Mouse (Mus musculus): Measurements from ENCODE around the gene Rps6. TPM values are rescaled to one million over a fixed set of nuclear protein-coding genes. Genes with fewer than 3 reads are reported as not detected.

The Rps6 gene
- total and polyA plus RNA-seq, 3 experiments = 325 to 601 (median 491) TPM

- 23% methylated on average over 7 of the region's 7 CpGs for WGBS
These were observed 40.2 kb upstream of the Rps6 start for GRCm38 (mm10) chr4:86897411-86897810.

DNA sequence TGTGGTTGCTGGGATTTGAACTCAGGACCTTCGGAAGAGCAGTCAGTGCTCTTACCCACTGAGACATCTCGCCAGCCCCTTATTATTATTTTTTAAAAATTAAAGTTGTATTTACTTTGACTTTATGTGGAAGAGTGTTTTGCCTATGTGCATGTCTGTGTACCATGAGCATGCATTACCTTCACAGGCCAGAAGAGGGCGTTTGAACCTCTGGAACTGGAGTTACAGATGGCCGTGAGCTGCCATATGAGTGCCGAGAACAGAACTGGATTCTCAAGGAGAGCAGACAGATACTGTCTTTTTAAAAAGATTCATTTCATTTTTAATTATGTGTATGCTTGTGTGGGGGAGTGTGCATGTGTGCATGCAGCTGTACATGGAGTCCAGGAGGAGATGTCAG is 30.7 kb upstream of the Rps6 start:
- intact Hi-C loops (cut with DNase I) = loop anchor here (2.0 kb wide), 1 partner anchor 15 kb away; no protein-coding TSS in a partner anchor
- H3K27ac ChIP-seq = no peak overlapping the region
- no peaks in the 10 kb centered on the region for H3K27me3 ChIP-seq (ENCODE audit: control insufficient read depth, insufficient read depth, low read length)
- no peak for TF ChIP-seq POLR2A (IDR thresholded peaks at IDR 0.05; ENCODE audit: insufficient read depth, low read depth, low read length)
- TF ChIP-seq CTCF (IDR thresholded peaks at IDR 0.05) = peak; percentile 60
- no peak for DNase-seq
- H3K9ac ChIP-seq (ENCODE audit: low read depth, low read length) = no peak overlapping the region
- peaks cover 4% of the 10 kb centered on the region for H3K36me3 ChIP-seq (ENCODE audit: control insufficient read depth, insufficient read depth, low read length)
- H3K79me2 ChIP-seq (replicated peaks; ENCODE audit: control insufficient read depth, insufficient read depth, low read length) = no peaks in the 10 kb centered on the region
- no peak overlapping the region for H3K4me3 ChIP-seq
- 76% methylated on average over 5 of the region's 5 CpGs for WGBS
- H3K4me1 ChIP-seq (ENCODE audit: control insufficient read depth, insufficient read depth, low read length) = peaks cover 8% of the 10 kb centered on the region

More at GRCm38 (mm10) chr4:86897411-86897810, 40.2 kb upstream of the Rps6 start:
- intact Hi-C loops (cut with DNase I) = no loop called here
- peak; percentile 97 for TF ChIP-seq EP300 (IDR thresholded peaks at IDR 0.05; ENCODE audit: insufficient read depth, low read depth, low read length)
- peak; percentile 38; the same call in 1 of the 2 replicates for TF ChIP-seq POLR2A (IDR thresholded peaks at IDR 0.05; ENCODE audit: insufficient read depth, low read depth, low read length)
- TF ChIP-seq CTCF (IDR thresholded peaks at IDR 0.05) = no peak
- Histone ChIP-seq H3K27me3 (ENCODE audit: control insufficient read depth, insufficient read depth, low read length) (no peaks in the 10 kb centered on the region), H3K4me1 (ENCODE audit: control insufficient read depth, insufficient read depth, low read length) (peaks cover 20% of the 10 kb centered on the region), H3K4me3 (no peak overlapping the region), H3K9ac (ENCODE audit: low read depth, low read length) (no peak overlapping the region), H3K27ac (peak overlapping the region; percentile 73), H3K79me2 (replicated peaks; ENCODE audit: control insufficient read depth, insufficient read depth, low read length) (no peaks in the 10 kb centered on the region), H3K36me3 (ENCODE audit: control insufficient read depth, insufficient read depth, low read length) (peaks cover 21% of the 10 kb centered on the region)
- peak; percentile 58 to 74 for DNase-seq

GRCm38 (mm10) chr4:86886160-86886878 is 29.1 kb upstream of the Rps6 start:
- Histone ChIP-seq H3K27me3 (ENCODE audit: control insufficient read depth, insufficient read depth, low read length) (no peaks in the 10 kb centered on the region), H3K4me1 (ENCODE audit: control insufficient read depth, insufficient read depth, low read length) (peaks cover 8% of the 10 kb centered on the region), H3K79me2 (replicated peaks; ENCODE audit: control insufficient read depth, insufficient read depth, low read length) (no peaks in the 10 kb centered on the region), H3K27ac (peak overlapping the region; percentile 89), H3K4me3 (peak overlapping the region; percentile 53), H3K36me3 (ENCODE audit: control insufficient read depth, insufficient read depth, low read length) (peaks cover 4% of the 10 kb centered on the region), H3K9ac (ENCODE audit: low read depth, low read length) (peak overlapping the region; percentile 50)
- 2% methylated on average over 18 of the region's 18 CpGs for WGBS
- intact Hi-C loops (cut with DNase I) = loop anchor here (1.0 to 2.0 kb wide), 2 partner anchors 16 to 39 kb away; no protein-coding TSS in a partner anchor
- peak; percentile 61; the same call in 1 of the 2 replicates for TF ChIP-seq POLR2A (IDR thresholded peaks at IDR 0.05; ENCODE audit: insufficient read depth, low read depth, low read length)
- TF ChIP-seq CTCF (IDR thresholded peaks at IDR 0.05) = no peak
- TF ChIP-seq EP300 (IDR thresholded peaks at IDR 0.05; ENCODE audit: insufficient read depth, low read depth, low read length) = peak; percentile 87; the same call in 1 of the 2 replicates
- DNase-seq = peak; percentile 66 to 72

DNA sequence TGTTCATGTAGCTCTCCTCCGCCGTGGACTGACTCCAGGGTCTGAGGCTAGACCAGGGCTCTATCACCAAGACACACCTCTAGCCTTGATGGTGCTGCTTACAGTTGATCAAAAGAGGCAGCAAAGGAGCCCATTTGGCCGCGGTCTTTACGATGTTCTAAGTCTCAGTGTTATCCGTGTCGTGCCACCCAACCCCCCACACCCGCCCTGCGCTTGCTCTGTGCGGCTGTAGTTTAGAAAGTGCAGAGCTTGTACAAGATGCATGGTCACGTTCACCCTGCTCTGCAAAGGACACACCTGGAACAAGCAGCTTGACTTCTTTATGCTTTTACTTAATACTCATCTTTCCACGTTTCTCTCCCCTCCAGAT is 28.6 kb upstream of the Rps6 start:
- DNase-seq = peak in 1 of 2 experiments; percentile 39
- 15% methylated on average over 12 of the region's 12 CpGs for WGBS
- Histone ChIP-seq H3K9ac (ENCODE audit: low read depth, low read length) (peak overlapping the region; percentile 50), H3K27ac (peak overlapping the region; percentile 89), H3K27me3 (ENCODE audit: control insufficient read depth, insufficient read depth, low read length) (no peaks in the 10 kb centered on the region), H3K36me3 (ENCODE audit: control insufficient read depth, insufficient read depth, low read length) (peaks cover 4% of the 10 kb centered on the region), H3K4me3 (peak overlapping the region; percentile 53), H3K79me2 (replicated peaks; ENCODE audit: control insufficient read depth, insufficient read depth, low read length) (no peaks in the 10 kb centered on the region), H3K4me1 (ENCODE audit: control insufficient read depth, insufficient read depth, low read length) (peaks cover 8% of the 10 kb centered on the region)
- TF ChIP-seq POLR2A (IDR thresholded peaks at IDR 0.05; ENCODE audit: insufficient read depth, low read depth, low read length) (no peak), EP300 (IDR thresholded peaks at IDR 0.05; ENCODE audit: insufficient read depth, low read depth, low read length) (no peak), CTCF (IDR thresholded peaks at IDR 0.05) (no peak)
- intact Hi-C loops (cut with DNase I) = loop anchor here (1.0 to 2.0 kb wide), 3 partner anchors 11 to 40 kb away; partner anchors contain the start of gene Acer2

DNA sequence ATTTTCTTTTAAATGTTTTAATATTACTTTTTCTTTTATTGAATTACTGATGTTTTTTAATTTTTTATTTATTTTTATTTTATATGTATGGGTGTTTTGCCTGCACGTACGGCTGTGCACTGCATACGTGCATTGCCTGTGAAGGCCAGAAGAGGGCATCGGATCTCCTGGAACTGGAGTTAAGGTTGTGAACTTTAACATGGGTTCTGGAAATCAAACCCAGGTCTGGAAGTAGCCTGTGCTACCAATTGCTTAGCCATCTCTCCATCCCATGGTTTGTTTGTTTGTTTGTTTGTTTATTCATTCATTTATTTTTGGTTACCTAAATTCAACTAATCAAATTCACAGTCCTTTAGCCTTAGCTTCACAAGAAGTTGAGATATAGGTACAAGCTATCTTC is 27.7 kb upstream of the Rps6 start:
- H3K9ac ChIP-seq (ENCODE audit: low read depth, low read length) = no peak overlapping the region
- 57% methylated on average over 4 of the region's 4 CpGs for WGBS
- H3K27ac ChIP-seq = no peak overlapping the region
- peaks cover 4% of the 10 kb centered on the region for H3K36me3 ChIP-seq (ENCODE audit: control insufficient read depth, insufficient read depth, low read length)
- H3K79me2 ChIP-seq (replicated peaks; ENCODE audit: control insufficient read depth, insufficient read depth, low read length) = no peaks in the 10 kb centered on the region
- intact Hi-C loops (cut with DNase I) = loop anchor here (1.0 kb wide), 1 partner anchor 11 kb away; the partner anchor contains the start of gene Acer2
- no peaks in the 10 kb centered on the region for H3K27me3 ChIP-seq (ENCODE audit: control insufficient read depth, insufficient read depth, low read length)
- TF ChIP-seq EP300 (IDR thresholded peaks at IDR 0.05; ENCODE audit: insufficient read depth, low read depth, low read length) (no peak), CTCF (IDR thresholded peaks at IDR 0.05) (peak; percentile 84), POLR2A (IDR thresholded peaks at IDR 0.05; ENCODE audit: insufficient read depth, low read depth, low read length) (no peak)
- no peak overlapping the region for H3K4me3 ChIP-seq
- peaks cover 8% of the 10 kb centered on the region for H3K4me1 ChIP-seq (ENCODE audit: control insufficient read depth, insufficient read depth, low read length)
- peak; percentile 42 to 61 for DNase-seq

- Histone ChIP-seq H3K9ac (ENCODE audit: low read depth, low read length) (no peak overlapping the region), H3K36me3 (ENCODE audit: control insufficient read depth, insufficient read depth, low read length) (peaks cover 4% of the 10 kb centered on the region), H3K4me1 (ENCODE audit: control insufficient read depth, insufficient read depth, low read length) (peaks cover 8% of the 10 kb centered on the region), H3K27ac (no peak overlapping the region; the same call in 1 of the 2 replicates), H3K27me3 (ENCODE audit: control insufficient read depth, insufficient read depth, low read length) (no peaks in the 10 kb centered on the region), H3K4me3 (no peak overlapping the region), H3K79me2 (replicated peaks; ENCODE audit: control insufficient read depth, insufficient read depth, low read length) (no peaks in the 10 kb centered on the region)
- DNase-seq = no peak
- intact Hi-C loops (cut with DNase I) = no loop called here
- 34% methylated on average over 2 of the region's 2 CpGs for WGBS
- TF ChIP-seq CTCF (IDR thresholded peaks at IDR 0.05) = no peak
- TF ChIP-seq POLR2A (IDR thresholded peaks at IDR 0.05; ENCODE audit: insufficient read depth, low read depth, low read length) = no peak
- TF ChIP-seq EP300 (IDR thresholded peaks at IDR 0.05; ENCODE audit: insufficient read depth, low read depth, low read length) = no peak
These were observed 25.2 kb upstream of the Rps6 start for GRCm38 (mm10) chr4:86882413-86882812.
